9 mouse cellular contexts compared by ENCODE assay signal in genomic region chr2:6118246-6118645, GRCm38 (mm10). TPM values are rescaled to one million over a fixed set of nuclear protein-coding genes. Genes with fewer than 3 reads are reported as not detected.
DNase-seq lines count a peak whose midpoint lies in the region; ATAC-seq and TF ChIP-seq lines count a peak whose summit lies in the region.
"Had no signal": no experiment of that assay in that cellular context is flagged by ENCODE, and none has a peak within 500 bp of the region (broad histone marks: within the 10 kb centered on the region; RNA-seq: fewer than 3 reads in every experiment).

No protein-coding gene starts in this region.

- no peak overlapping the region for H3K4me3 ChIP-seq in stomach, embryonic 15.5 days (replicated peaks)
- H3K4me3 ChIP-seq in forebrain, embryonic 11.5 days (ENCODE audit: low read depth, low read length) = no peak overlapping the region
- no peak overlapping the region for H3K4me3 ChIP-seq in layer of hippocampus, adult 2 months
- H3K4me3 ChIP-seq: hindbrain, embryonic 15.5 days had no signal

- H3K27me3 ChIP-seq in stomach, embryonic 15.5 days (replicated peaks) = no peaks in the 10 kb centered on the region
- H3K27me3 ChIP-seq in forebrain, embryonic 11.5 days (ENCODE audit: control insufficient read depth, insufficient read depth, low read length) = no peaks in the 10 kb centered on the region
- H3K27me3 ChIP-seq: hindbrain, embryonic 15.5 days had no signal

- peak overlapping the region; percentile 5; the same call in 1 of the 2 replicates for H3K4me2 ChIP-seq in stomach, embryonic 15.5 days
- H3K4me2 ChIP-seq in forebrain, embryonic 11.5 days (ENCODE audit: low read depth, low read length, severe bottlenecking) = no peak overlapping the region
- H3K4me2 ChIP-seq: hindbrain, embryonic 15.5 days had no signal

- peak; percentile 10 to 24 for DNase-seq in right cerebral cortex, adult 2 months (ENCODE audit: low spot score in 2 of 2)
- DNase-seq in right cerebral cortex, postnatal 14 days = no peak
- DNase-seq in fibroblast of lung, adult 2 months (ENCODE audit: low read depth) = peak; percentile 47
- DNase-seq in kidney, adult 9 months = peak; percentile 42
- DNase-seq in forebrain, embryonic 11.5 days (ENCODE audit: low spot score) = no peak
- no peak for DNase-seq in layer of hippocampus, adult 2 months (ENCODE audit: low spot score in 2 of 2)
- DNase-seq in gastrocnemius, adult 8-10 months (ENCODE audit: low spot score in 2 of 2) = no peak

- peak; percentile 80 for ATAC-seq in stomach, embryonic 15.5 days (ENCODE audit: insufficient read depth, low FRiP score, low read depth)
- no peak for ATAC-seq in forebrain, embryonic 11.5 days (replicated peaks; ENCODE audit: low FRiP score)

- 60% methylated on average over 10 of the region's 10 CpGs for WGBS in stomach, embryonic 15.5 days
- 82% methylated on average over 10 of the region's 10 CpGs for WGBS in forebrain, embryonic 11.5 days

- no peak overlapping the region for H3K9ac ChIP-seq in stomach, embryonic 15.5 days
- no peak overlapping the region for H3K9ac ChIP-seq in forebrain, embryonic 11.5 days (ENCODE audit: low read length)
- H3K9ac ChIP-seq: hindbrain, embryonic 15.5 days had no signal

- no peaks in the 10 kb centered on the region for H3K9me3 ChIP-seq in stomach, embryonic 15.5 days
- H3K9me3 ChIP-seq in forebrain, embryonic 11.5 days (ENCODE audit: control insufficient read depth, low read length) = no peaks in the 10 kb centered on the region
- H3K9me3 ChIP-seq: hindbrain, embryonic 15.5 days had no signal

- H3K27ac ChIP-seq in stomach, embryonic 15.5 days = peak overlapping the region; percentile 57
- H3K27ac ChIP-seq in forebrain, embryonic 11.5 days (ENCODE audit: low read depth, low read length) = no peak overlapping the region
- no peak overlapping the region for H3K27ac ChIP-seq in layer of hippocampus, adult 2 months
- H3K27ac ChIP-seq: hindbrain, embryonic 15.5 days had no signal

- H3K4me1 ChIP-seq in stomach, embryonic 15.5 days = 0 out of 2 replicates have a peak, but pooled peaks cover 5% of the 10 kb centered on the region
- H3K4me1 ChIP-seq in forebrain, embryonic 11.5 days (replicated peaks; ENCODE audit: control insufficient read depth, insufficient read depth, low read length) = no peaks in the 10 kb centered on the region
- H3K4me1 ChIP-seq: hindbrain, embryonic 15.5 days had no signal

- H3K36me3 ChIP-seq in stomach, embryonic 15.5 days = no peaks in the 10 kb centered on the region
- no peaks in the 10 kb centered on the region for H3K36me3 ChIP-seq in forebrain, embryonic 11.5 days (ENCODE audit: control insufficient read depth, insufficient read depth, low read length)
- H3K36me3 ChIP-seq: hindbrain, embryonic 15.5 days had no signal

- TF ChIP-seq CTCF in layer of hippocampus, adult 2 months (conservative IDR thresholded peaks at IDR 0.05) = no peak

RNA-seq across cellular contexts. Expression of gene Proser2, which starts 11.8 kb away (rescaled TPM):
- 29.0 and 32.8 TPM in 2 replicates for polyA plus RNA-seq in stomach, embryonic 15.5 days (2015; fragmentation: Nextera tagmentation; extraction: Ambion mirVana)
- 2.8 and 3.8 TPM in 2 replicates for polyA plus RNA-seq in forebrain, embryonic 11.5 days (2014; fragmentation: Nextera tagmentation; extraction: Ambion mirVana)
- total RNA-seq in layer of hippocampus, adult 2 months (2021) = 1 to 10 TPM; 2.0 to 2.1 TPM
- under 1 TPM; 0.70 to 0.97 (median 0.90) TPM for total RNA-seq in gastrocnemius, adult 8-10 months (2022)

Comparison
In these comparisons a context has a peak if more than half of its experiments do, and no peak if none do; other contexts are left out.
1. DNase-seq: peak in right cerebral cortex, adult 2 months (2 of 2), fibroblast of lung, adult 2 months (single experiment) and kidney, adult 9 months (single experiment); none in right cerebral cortex, postnatal 14 days (single experiment), forebrain, embryonic 11.5 days (single experiment), layer of hippocampus, adult 2 months (0 of 2) and gastrocnemius, adult 8-10 months (0 of 2).